ENCODE assay signal across 8 mouse cellular contexts in the genomic region with DNA sequence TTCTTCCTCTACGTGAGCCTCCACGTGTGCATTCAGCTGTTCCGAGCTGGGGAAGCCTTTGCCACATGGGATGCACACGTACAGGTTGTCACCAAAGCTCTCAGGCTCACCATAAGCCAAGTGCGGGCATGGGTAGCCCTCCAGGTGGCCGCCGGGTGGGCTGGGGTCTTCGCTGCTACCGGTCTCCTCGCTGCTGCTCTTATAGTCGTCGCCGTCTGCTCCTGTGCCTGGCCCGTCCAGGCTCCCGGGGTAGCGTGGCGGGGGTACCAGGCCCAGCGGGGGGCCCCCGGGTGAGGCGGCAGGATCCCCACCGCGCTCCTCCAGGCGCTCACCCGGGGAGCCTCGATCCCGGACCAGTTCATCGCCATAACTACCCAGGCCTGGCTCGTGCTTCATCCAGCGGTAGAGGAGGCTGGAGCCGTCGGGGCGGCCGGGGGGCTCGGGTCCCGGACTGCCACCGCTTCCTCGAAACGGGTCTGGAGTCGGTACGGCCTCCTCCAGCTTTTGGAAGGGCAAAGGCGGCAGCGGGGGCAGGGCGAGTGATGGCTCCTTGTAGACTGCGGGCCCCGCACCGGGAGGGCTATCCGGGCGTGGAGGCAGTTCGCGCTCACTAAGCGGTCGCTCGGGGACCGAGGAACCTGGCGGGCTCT. TPM values are rescaled to one million over a fixed set of nuclear protein-coding genes. Genes with fewer than 3 reads are reported as not detected.
DNase-seq lines count a peak whose midpoint lies in the region; ATAC-seq and TF ChIP-seq lines count a peak whose summit lies in the region.

No protein-coding gene starts in this region.

- peak overlapping the region; percentile 72 for H3K9ac ChIP-seq in intestine, postnatal 0 days (ENCODE audit: low read depth, low read length)
- H3K9ac ChIP-seq in midbrain, postnatal 0 days (replicated peaks; ENCODE audit: low read length, poor library complexity, severe bottlenecking), result peak overlapping the region; percentile 46; the same call in 1 of the 2 replicates

- no peak for TF ChIP-seq POLR2A in thymus, adult 2 months (IDR thresholded peaks at IDR 0.05; ENCODE audit: control insufficient read depth, extremely low read depth, insufficient read depth, low read length, poor library complexity)

- H3K9me3 ChIP-seq in intestine, postnatal 0 days (ENCODE audit: control insufficient read depth), result no peaks in the 10 kb centered on the region
- H3K9me3 ChIP-seq in midbrain, postnatal 0 days (ENCODE audit: low read length), result no peaks in the 10 kb centered on the region

- peaks cover 7% of the 10 kb centered on the region; the same call in 1 of the 2 replicates for H3K36me3 ChIP-seq in thymus, adult 2 months (ENCODE audit: control insufficient read depth, insufficient read depth, low read length)
- peaks cover 36% of the 10 kb centered on the region for H3K36me3 ChIP-seq in intestine, postnatal 0 days (ENCODE audit: control insufficient read depth, insufficient read depth)
- peaks cover 20% of the 10 kb centered on the region for H3K36me3 ChIP-seq in midbrain, postnatal 0 days (ENCODE audit: insufficient read depth, low read length)

- no peak for TF ChIP-seq CTCF in thymus, adult 2 months (IDR thresholded peaks at IDR 0.05; ENCODE audit: borderline replicate concordance, control insufficient read depth, extremely low read depth, insufficient read depth, low read length, poor library complexity)
- no peak for TF ChIP-seq CTCF in intestine, postnatal 0 days (IDR thresholded peaks at IDR 0.05; ENCODE audit: low read depth)
- no peak for TF ChIP-seq CTCF in midbrain, postnatal 0 days (IDR thresholded peaks at IDR 0.05)

- H3K4me2 ChIP-seq in intestine, postnatal 0 days (replicated peaks; ENCODE audit: low read depth), result peak overlapping the region; percentile 91
- peak overlapping the region; percentile 84 for H3K4me2 ChIP-seq in midbrain, postnatal 0 days (ENCODE audit: low read depth, low read length, poor library complexity, severe bottlenecking)

- WGBS in thymus, adult 2 months, result 18% methylated on average over 53 of the region's 55 CpGs
- 10% methylated on average over 55 of the region's 55 CpGs for WGBS in intestine, postnatal 0 days
- WGBS in midbrain, postnatal 0 days, result 6% methylated on average over 54 of the region's 55 CpGs

- 0 out of 2 replicates have a peak overlapping the region, but pooled peaks have one; percentile 16 for H3K4me3 ChIP-seq in thymus, adult 2 months (ENCODE audit: control insufficient read depth, insufficient read depth, low read length)
- peak overlapping the region; percentile 67 for H3K4me3 ChIP-seq in intestine, postnatal 0 days (ENCODE audit: low read depth, low read length)
- peak overlapping the region; percentile 25 for H3K4me3 ChIP-seq in midbrain, postnatal 0 days (ENCODE audit: low read depth, low read length)

- H3K27me3 ChIP-seq in thymus, adult 2 months (ENCODE audit: control insufficient read depth, insufficient read depth, low read length), result peaks cover 35% of the 10 kb centered on the region
- peaks cover 41% of the 10 kb centered on the region for H3K27me3 ChIP-seq in intestine, postnatal 0 days (replicated peaks; ENCODE audit: control insufficient read depth, insufficient read depth, low read length)
- peaks cover 54% of the 10 kb centered on the region for H3K27me3 ChIP-seq in midbrain, postnatal 0 days (ENCODE audit: insufficient read depth, low read length)

- H3K27ac ChIP-seq in thymus, adult 2 months (ENCODE audit: control insufficient read depth, insufficient read depth, low read length), result no peak overlapping the region
- peak overlapping the region; percentile 35; the same call in 1 of the 2 replicates for H3K27ac ChIP-seq in intestine, postnatal 0 days (ENCODE audit: low read depth, low read length)
- H3K27ac ChIP-seq in midbrain, postnatal 0 days (ENCODE audit: low read depth, low read length), result no peak overlapping the region

- peak; percentile 35 for DNase-seq in adrenal gland, postnatal 25 days
- no peak for DNase-seq in adrenal gland, postnatal 36 days
- no peak for DNase-seq in thymus, adult 2 months
- no peak for DNase-seq in thymus, adult 18-20 months
- DNase-seq in midbrain, postnatal 0 days (ENCODE audit: low spot score), result no peak
- DNase-seq in right cerebral cortex, postnatal 25 days, result no peak
- no peak for DNase-seq in frontal cortex, postnatal 25 days (ENCODE audit: low spot score in 2 of 2)

- no peak for ATAC-seq in intestine, postnatal 0 days
- ATAC-seq in midbrain, postnatal 0 days (ENCODE audit: low FRiP score), result no peak

- peaks cover 41% of the 10 kb centered on the region for H3K4me1 ChIP-seq in thymus, adult 2 months (replicated peaks; ENCODE audit: control insufficient read depth, insufficient read depth, low read length)
- peaks cover 4% of the 10 kb centered on the region for H3K4me1 ChIP-seq in intestine, postnatal 0 days (replicated peaks; ENCODE audit: control insufficient read depth, insufficient read depth, low read length)
- H3K4me1 ChIP-seq in midbrain, postnatal 0 days (ENCODE audit: insufficient read depth, low read length), result peaks cover 9% of the 10 kb centered on the region; the same call in 1 of the 2 replicates

RNA-seq across cellular contexts. Expression of gene Hic1, which starts 3.0 kb away (rescaled TPM):
- 7.3 and 9.9 TPM in 2 replicates for total RNA-seq in adrenal gland, postnatal 25 days (2021)
- total RNA-seq in adrenal gland, postnatal 36 days (2021), result 1 to 10 TPM; 8.3 to 9.0 TPM
- 10.6 and 14.1 TPM in 2 replicates for polyA plus RNA-seq in thymus, adult 2 months (2012; rRNA removed)
- 8.6 and 8.8 TPM in 2 replicates for polyA plus RNA-seq in intestine, postnatal 0 days (2015; fragmentation: Nextera tagmentation; extraction: Ambion mirVana)
- total RNA-seq in midbrain, postnatal 0 days (2014; rRNA removed), result 7.1 and 8.0 TPM in 2 replicates
- 1.4 and 1.5 TPM in 2 replicates for polyA plus RNA-seq in midbrain, postnatal 0 days (2015; fragmentation: Nextera tagmentation; extraction: Ambion mirVana)

RNA-seq across cellular contexts. Expression of gene Ovca2, which starts 12.3 kb away (rescaled TPM):
- total RNA-seq in adrenal gland, postnatal 25 days (2021), result 22.4 and 23.9 TPM in 2 replicates
- total RNA-seq in adrenal gland, postnatal 36 days (2021), result 10 to 100 TPM; 20.7 to 22.4 TPM
- 37.6 and 48.9 TPM in 2 replicates for polyA plus RNA-seq in thymus, adult 2 months (2012; rRNA removed)
- 21.6 and 22.4 TPM in 2 replicates for polyA plus RNA-seq in intestine, postnatal 0 days (2015; fragmentation: Nextera tagmentation; extraction: Ambion mirVana)
- total RNA-seq in midbrain, postnatal 0 days (2014; rRNA removed), result 14.2 and 26.0 TPM in 2 replicates
- 10.4 and 12.7 TPM in 2 replicates for polyA plus RNA-seq in midbrain, postnatal 0 days (2015; fragmentation: Nextera tagmentation; extraction: Ambion mirVana)

RNA-seq across cellular contexts. Expression of gene Dph1, which starts 24.7 kb away (rescaled TPM):
- 29.2 and 34.4 TPM in 2 replicates for total RNA-seq in adrenal gland, postnatal 25 days (2021)
- 10 to 100 TPM; 29.8 to 30.6 TPM for total RNA-seq in adrenal gland, postnatal 36 days (2021)
- polyA plus RNA-seq in thymus, adult 2 months (2012; rRNA removed), result 28.3 and 33.8 TPM in 2 replicates
- polyA plus RNA-seq in intestine, postnatal 0 days (2015; fragmentation: Nextera tagmentation; extraction: Ambion mirVana), result 11.3 and 12.3 TPM in 2 replicates
- total RNA-seq in midbrain, postnatal 0 days (2014; rRNA removed), result 17.4 and 19.9 TPM in 2 replicates
- 10.8 and 12.1 TPM in 2 replicates for polyA plus RNA-seq in midbrain, postnatal 0 days (2015; fragmentation: Nextera tagmentation; extraction: Ambion mirVana)

RNA-seq across cellular contexts. Expression of gene Rtn4rl1, which starts 27.3 kb away (rescaled TPM):
- total RNA-seq in adrenal gland, postnatal 25 days (2021), result 37.8 and 42.2 TPM in 2 replicates
- total RNA-seq in adrenal gland, postnatal 36 days (2021), result 10 to 100 TPM; 37.3 to 53.0 TPM
- polyA plus RNA-seq in thymus, adult 2 months (2012; rRNA removed), result 15.3 and 15.5 TPM in 2 replicates
- polyA plus RNA-seq in intestine, postnatal 0 days (2015; fragmentation: Nextera tagmentation; extraction: Ambion mirVana), result 1.5 and 1.8 TPM in 2 replicates
- total RNA-seq in midbrain, postnatal 0 days (2014; rRNA removed), result 15.4 and 18.5 TPM in 2 replicates
- polyA plus RNA-seq in midbrain, postnatal 0 days (2015; fragmentation: Nextera tagmentation; extraction: Ambion mirVana), result 16.2 and 17.5 TPM in 2 replicates

Comparison
In these comparisons a context has a peak if more than half of its experiments do, and no peak if none do; other contexts are left out.
1. H3K4me3 ChIP-seq: peak in every context shown above with its lines; median percentile 67 in intestine, postnatal 0 days; 25 in midbrain, postnatal 0 days; 16 in thymus, adult 2 months.